Mouse (Mus musculus) heart, adult 2 months (tissue): Measurements from ENCODE around the gene Gvin1.
"Not testable (repeated sequence)": the region's sequence is repeated elsewhere in the genome, so short reads cannot be mapped to it uniquely, and the experiment has no call there.

Experiments used
- CTCF ChIP-seq: fragments of 200-600 bp; IDR thresholded peaks from 2 replicates; pipeline ENCODE4 v1.8.1; 2022; ENCODE audit warnings: antibody characterized with exemption, mild to moderate bottlenecking, moderate library complexity
- EP300 ChIP-seq: fragments of 200-500 bp; IDR thresholded peaks from 2 replicates; pipeline ENCODE4 v1.6.1; 2011; ENCODE audit warnings: low read depth, low read length, control low read depth; ENCODE audit not compliant: insufficient read depth
- POLR2A ChIP-seq: fragments of 200-500 bp; IDR thresholded peaks from 2 replicates; pipeline ENCODE4 v1.6.1; 2011; ENCODE audit warnings: mild to moderate bottlenecking, low read depth, low read length, control low read depth; ENCODE audit not compliant: insufficient read depth

GRCm38 (mm10) chr7:106141128-106141895, 73.8 kb downstream of the Gvin1 start:
- not testable (repeated sequence) for TF ChIP-seq CTCF, EP300, POLR2A
